Mouse (Mus musculus) E14TG2a.4 (cell line): ENCODE data around the gene Srd5a2.

Experiments
- CTCF ChIP-seq: conservative IDR thresholded peaks from 2 replicates; pipeline ENCODE4 v1.5.1; 2014; ENCODE audit warnings: low read length
- POU5F1 ChIP-seq: IDR thresholded peaks from 2 replicates; pipeline ENCODE4 v1.6.1; 2014; ENCODE audit warnings: low read length, borderline replicate concordance

GRCm38 (mm10) chr17:73982871-73983270 lies 64.8 kb downstream of the Srd5a2 start:
- TF ChIP-seq CTCF (no peak), POU5F1 (no peak)
